Mouse (Mus musculus) urinary bladder, adult 18-20 months (tissue): ENCODE results near the gene Nkd2.
A peak's percentile ranks its signal among the peaks of the same experiment; 100 is the strongest.

Source experiments
- DNase-seq, 2 experiments: peaks; one replicate each; pipeline ENCODE4 v3.0.0; 2022; ENCODE audit warnings: low spot score in 2 of 2, mixed read lengths in 2 of 2

The Nkd2 gene

GRCm38 (mm10) chr13:73847465-73847836 is at the start of gene Nkd2:
Gene Nkd2 (minus strand): TSS chr13:73847631.
- DNase-seq = peak; percentile 70 to 83

GRCm38 (mm10) chr13:73892493-73893178 is 45.2 kb upstream of the Nkd2 start:
- DNase-seq = no peak

GRCm38 (mm10) chr13:73887415-73887874 is 40.0 kb upstream of the Nkd2 start:
- DNase-seq = peak; percentile 28 to 83

GRCm38 (mm10) chr13:73886601-73887000 is 39.2 kb upstream of the Nkd2 start:
- no peak for DNase-seq

- DNase-seq = no peak
Measured at GRCm38 (mm10) chr13:73886066-73886465, 38.6 kb upstream of the Nkd2 start.

- DNase-seq = no peak
Measured at GRCm38 (mm10) chr13:73885656-73886055, 38.2 kb upstream of the Nkd2 start.

GRCm38 (mm10) chr13:73881347-73881746 is 33.9 kb upstream of the Nkd2 start:
- DNase-seq = no peak

GRCm38 (mm10) chr13:73879824-73880223 is 32.4 kb upstream of the Nkd2 start:
- no peak for DNase-seq

GRCm38 (mm10) chr13:73872159-73872558 is 24.7 kb upstream of the Nkd2 start:
- DNase-seq = no peak

- peak in 1 of 2 experiments; percentile 40 for DNase-seq
Measured at GRCm38 (mm10) chr13:73846589-73847464, 604 bp downstream of the Nkd2 start.

- no peak for DNase-seq
Measured at GRCm38 (mm10) chr13:73842696-73843095, 4.7 kb downstream of the Nkd2 start.

GRCm38 (mm10) chr13:73839740-73840139 is 7.7 kb downstream of the Nkd2 start:
- DNase-seq = no peak

- no peak for DNase-seq
Measured at GRCm38 (mm10) chr13:73839137-73839548, 8.3 kb downstream of the Nkd2 start.

- no peak for DNase-seq
Measured at GRCm38 (mm10) chr13:73837708-73838107, 9.7 kb downstream of the Nkd2 start.

GRCm38 (mm10) chr13:73836491-73836890 is 10.9 kb downstream of the Nkd2 start:
- no peak for DNase-seq

GRCm38 (mm10) chr13:73835791-73836190 is 11.6 kb downstream of the Nkd2 start:
- DNase-seq = no peak

GRCm38 (mm10) chr13:73833809-73834208 is 13.6 kb downstream of the Nkd2 start:
- DNase-seq = no peak

GRCm38 (mm10) chr13:73831486-73831885 is 15.9 kb downstream of the Nkd2 start:
- peak; percentile 33 to 44 for DNase-seq

GRCm38 (mm10) chr13:73827243-73827642 is 20.2 kb downstream of the Nkd2 start:
- no peak for DNase-seq

GRCm38 (mm10) chr13:73823711-73824110 is 23.7 kb downstream of the Nkd2 start:
- DNase-seq = no peak

GRCm38 (mm10) chr13:73822187-73822800 is 25.1 kb downstream of the Nkd2 start:
- peak; percentile 39 to 50 for DNase-seq

GRCm38 (mm10) chr13:73821251-73821650 is 26.2 kb downstream of the Nkd2 start:
- DNase-seq = no peak
